Mouse (Mus musculus): ENCODE results near the gene Synj2bp. TPM values are rescaled to one million over a fixed set of nuclear protein-coding genes. Genes with fewer than 3 reads are reported as not detected.
A peak's percentile ranks its signal among the peaks of the same experiment; 100 is the strongest.
"Not testable (repeated sequence)": the region's sequence is repeated elsewhere in the genome, so short reads cannot be mapped to it uniquely, and the experiment has no call there.

Synj2bp gene
- 1.2 TPM in 1 of 2 replicates, not detected in the other for polyA plus RNA-seq (2012; ENCODE audit: insufficient read depth, low replicate concordance)

- Histone ChIP-seq H3K4me1 (peaks cover 15% of the 10 kb centered on the region), H3K36me3 (replicated peaks; ENCODE audit: low read length) (no peaks in the 10 kb centered on the region)
- TF ChIP-seq FLI1 (IDR thresholded peaks at IDR 0.05; ENCODE audit: low read length): peak; percentile 51; the same call in 1 of the 2 replicates
- no peak for TF ChIP-seq GATA1 (IDR thresholded peaks at IDR 0.05; ENCODE audit: borderline replicate concordance, low read length)
These were observed at the start of gene Synj2bp, which contains the start of gene Gm20498 for GRCm38 (mm10) chr12:81532316-81533028. Gene Synj2bp, minus strand, starts transcription at chr12:81532911. Gene Gm20498, minus strand, starts transcription at chr12:81532905.

GRCm38 (mm10) chr12:81568374-81568773 lies 35.7 kb upstream of the Synj2bp start, which contains the start of gene Adam21:
Gene Adam21, minus strand, starts transcription at chr12:81568474.
- Histone ChIP-seq H3K9me3 (no peaks in the 10 kb centered on the region), H3K4me3 (replicated peaks) (no peak within 1 kb of the TSS), H3K27me3 (replicated peaks) (no peaks in the 10 kb centered on the region), H3K36me3 (replicated peaks; ENCODE audit: low read length) (peaks cover 29% of the 10 kb centered on the region), H3K4me1 (no peaks in the 10 kb centered on the region)
- TF ChIP-seq GATA1 (IDR thresholded peaks at IDR 0.05; ENCODE audit: borderline replicate concordance, low read length) (no peak), FLI1 (IDR thresholded peaks at IDR 0.05; ENCODE audit: low read length) (no peak)

More at GRCm38 (mm10) chr12:81532316-81533028, at the start of gene Synj2bp, which contains the start of gene Gm20498:
- no peaks in the 10 kb centered on the region for H3K27me3 ChIP-seq (replicated peaks)
- peak within 1 kb of the TSS; percentile 97 for H3K4me3 ChIP-seq (replicated peaks)
- H3K9me3 ChIP-seq: no peaks in the 10 kb centered on the region

GRCm38 (mm10) chr12:81567931-81568330 lies 35.2 kb upstream of the Synj2bp start:
- H3K36me3 ChIP-seq (replicated peaks; ENCODE audit: low read length): peaks cover 25% of the 10 kb centered on the region
- TF ChIP-seq FLI1 (IDR thresholded peaks at IDR 0.05; ENCODE audit: low read length): no peak
- no peak for TF ChIP-seq GATA1 (IDR thresholded peaks at IDR 0.05; ENCODE audit: borderline replicate concordance, low read length)
- no peaks in the 10 kb centered on the region for H3K9me3 ChIP-seq
- H3K4me3 ChIP-seq (replicated peaks): no peak overlapping the region
- H3K27me3 ChIP-seq (replicated peaks): no peaks in the 10 kb centered on the region
- H3K4me1 ChIP-seq: no peaks in the 10 kb centered on the region

GRCm38 (mm10) chr12:81564173-81564572 lies 31.5 kb upstream of the Synj2bp start:
- TF ChIP-seq GATA1 (IDR thresholded peaks at IDR 0.05; ENCODE audit: borderline replicate concordance, low read length) (no peak), FLI1 (IDR thresholded peaks at IDR 0.05; ENCODE audit: low read length) (no peak)
- H3K9me3 ChIP-seq: no peaks in the 10 kb centered on the region
- H3K27me3 ChIP-seq (replicated peaks): no peaks in the 10 kb centered on the region
- H3K4me1 ChIP-seq: no peaks in the 10 kb centered on the region
- H3K36me3 ChIP-seq (replicated peaks; ENCODE audit: low read length): no peaks in the 10 kb centered on the region
- no peak overlapping the region for H3K4me3 ChIP-seq (replicated peaks)

GRCm38 (mm10) chr12:81549286-81549685 lies 16.6 kb upstream of the Synj2bp start:
- Histone ChIP-seq H3K27me3 (replicated peaks) (peaks cover 2% of the 10 kb centered on the region), H3K9me3 (no peaks in the 10 kb centered on the region), H3K4me1 (peaks cover 15% of the 10 kb centered on the region), H3K36me3 (replicated peaks; ENCODE audit: low read length) (no peaks in the 10 kb centered on the region), H3K4me3 (replicated peaks) (no peak overlapping the region)
- TF ChIP-seq GATA1 (IDR thresholded peaks at IDR 0.05; ENCODE audit: borderline replicate concordance, low read length) (no peak), FLI1 (IDR thresholded peaks at IDR 0.05; ENCODE audit: low read length) (no peak)

- Histone ChIP-seq H3K4me1 (peaks cover 19% of the 10 kb centered on the region), H3K9me3 (no peaks in the 10 kb centered on the region), H3K36me3 (replicated peaks; ENCODE audit: low read length) (no peaks in the 10 kb centered on the region), H3K4me3 (replicated peaks) (no peak overlapping the region), H3K27me3 (replicated peaks) (peaks cover 2% of the 10 kb centered on the region)
- TF ChIP-seq FLI1 (IDR thresholded peaks at IDR 0.05; ENCODE audit: low read length): no peak
- no peak for TF ChIP-seq GATA1 (IDR thresholded peaks at IDR 0.05; ENCODE audit: borderline replicate concordance, low read length)
These were observed 14.5 kb upstream of the Synj2bp start for GRCm38 (mm10) chr12:81547163-81547562.

- Histone ChIP-seq H3K36me3 (replicated peaks; ENCODE audit: low read length) (no peaks in the 10 kb centered on the region), H3K4me1 (peaks cover 15% of the 10 kb centered on the region), H3K27me3 (replicated peaks) (no peaks in the 10 kb centered on the region), H3K9me3 (no peaks in the 10 kb centered on the region), H3K4me3 (replicated peaks) (peak overlapping the region; percentile 97)
- TF ChIP-seq FLI1 (IDR thresholded peaks at IDR 0.05; ENCODE audit: low read length) (no peak), GATA1 (IDR thresholded peaks at IDR 0.05; ENCODE audit: borderline replicate concordance, low read length) (no peak)
These were observed 313 bp upstream of the Synj2bp start for GRCm38 (mm10) chr12:81533029-81533419.

GRCm38 (mm10) chr12:81530587-81530986 lies 2.1 kb downstream of the Synj2bp start:
- H3K4me1 ChIP-seq: peaks cover 25% of the 10 kb centered on the region
- H3K36me3 ChIP-seq (replicated peaks; ENCODE audit: low read length); H3K27me3 ChIP-seq (replicated peaks); H3K4me3 ChIP-seq (replicated peaks); H3K9me3 ChIP-seq: not testable (repeated sequence)

- not testable (repeated sequence) for H3K4me3 ChIP-seq (replicated peaks); H3K27me3 ChIP-seq (replicated peaks); H3K4me1 ChIP-seq
- Histone ChIP-seq H3K36me3 (replicated peaks; ENCODE audit: low read length) (peaks cover 16% of the 10 kb centered on the region), H3K9me3 (peaks cover 14% of the 10 kb centered on the region)
These were observed 35.8 kb downstream of the Synj2bp start for GRCm38 (mm10) chr12:81496906-81497305.

GRCm38 (mm10) chr12:81490491-81490890 lies 42.2 kb downstream of the Synj2bp start:
- H3K36me3 ChIP-seq (replicated peaks; ENCODE audit: low read length): peaks cover 10% of the 10 kb centered on the region
- H3K4me1 ChIP-seq: peaks cover 8% of the 10 kb centered on the region
- TF ChIP-seq FLI1 (IDR thresholded peaks at IDR 0.05; ENCODE audit: low read length): no peak
- no peak for TF ChIP-seq GATA1 (IDR thresholded peaks at IDR 0.05; ENCODE audit: borderline replicate concordance, low read length)
- peaks cover 8% of the 10 kb centered on the region for H3K9me3 ChIP-seq
- H3K27me3 ChIP-seq (replicated peaks): no peaks in the 10 kb centered on the region
- H3K4me3 ChIP-seq (replicated peaks): no peak overlapping the region

All from megakaryocyte, embryonic 14.5 days (primary cell).